17 mouse cellular contexts compared by ENCODE assay signal in the genomic region with DNA sequence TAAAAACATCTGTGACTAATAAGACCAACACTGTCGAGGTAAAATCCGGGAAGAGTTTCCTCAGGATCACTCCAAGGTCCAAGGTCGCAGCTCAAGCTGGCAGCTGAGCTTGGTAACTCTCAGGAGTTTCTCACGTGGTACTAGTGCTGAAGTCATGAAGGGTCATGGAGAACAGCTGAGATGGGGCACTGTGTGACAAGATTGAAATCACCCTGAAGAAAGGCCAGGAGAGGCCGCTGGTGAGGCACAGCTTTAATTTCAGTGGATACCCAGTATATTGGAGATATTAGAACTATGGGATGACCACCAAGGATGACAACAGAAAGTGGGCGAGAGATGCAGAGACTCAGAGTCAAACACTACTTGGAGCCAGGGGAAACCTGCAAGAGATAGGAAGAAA. TPM values are rescaled to one million over a fixed set of nuclear protein-coding genes. Genes with fewer than 3 reads are reported as not detected.
DNase-seq lines count a peak whose midpoint lies in the region; ATAC-seq and TF ChIP-seq lines count a peak whose summit lies in the region.
"Had no signal": no experiment of that assay in that cellular context is flagged by ENCODE, and none has a peak within 500 bp of the region (broad histone marks: within the 10 kb centered on the region; RNA-seq: fewer than 3 reads in every experiment).

No protein-coding gene starts in this region.

- DNase-seq in adrenal gland, adult (ENCODE audit: inconsistent age in 2 of 2, low spot score in 1 of 2): peak; percentile 71 to 87
- DNase-seq in adrenal gland, adult 18-20 months (ENCODE audit: low spot score in 2 of 2): no peak
- no peak for DNase-seq in layer of hippocampus, adult 2 months (ENCODE audit: low spot score in 2 of 2)
- DNase-seq in layer of hippocampus, postnatal 10 days (ENCODE audit: low spot score in 2 of 2): no peak
- peak; percentile 48 for DNase-seq in embryo, embryonic 10.5 days (ENCODE audit: low spot score)
- DNase-seq in lung, postnatal 25 days (ENCODE audit: low spot score): peak; percentile 8
- no peak for DNase-seq in heart, postnatal 25 days (ENCODE audit: low spot score)
- DNase-seq: cerebellum, adult 11-12 months; gastrocnemius, postnatal 25 days; heart, postnatal 10 days; spleen, adult 18-20 months; thymus, adult 18-20 months had no signal

- intact Hi-C loops in heart, postnatal 25 days (cut with DNase I): no loop called here

- H3K4me3 ChIP-seq in layer of hippocampus, adult 2 months: no peak overlapping the region
- no peak overlapping the region for H3K4me3 ChIP-seq in forebrain, embryonic 12.5 days (replicated peaks)
- H3K4me3 ChIP-seq: embryonic facial prominence, embryonic 12.5 days; limb, embryonic 15.5 days; midbrain, embryonic 10.5 days had no signal

- no peaks in the 10 kb centered on the region for H3K4me1 ChIP-seq in forebrain, embryonic 12.5 days
- H3K4me1 ChIP-seq: embryonic facial prominence, embryonic 12.5 days; limb, embryonic 15.5 days; midbrain, embryonic 10.5 days had no signal

- H3K9me3 ChIP-seq in forebrain, embryonic 12.5 days: no peaks in the 10 kb centered on the region
- H3K9me3 ChIP-seq: embryonic facial prominence, embryonic 12.5 days; limb, embryonic 15.5 days; midbrain, embryonic 10.5 days had no signal

- ATAC-seq in forebrain, embryonic 12.5 days (ENCODE audit: low FRiP score): no peak

- H3K27ac ChIP-seq in layer of hippocampus, adult 2 months: no peak overlapping the region
- no peak overlapping the region for H3K27ac ChIP-seq in forebrain, embryonic 12.5 days
- H3K27ac ChIP-seq: embryonic facial prominence, embryonic 12.5 days; limb, embryonic 15.5 days; midbrain, embryonic 10.5 days had no signal

- WGBS in forebrain, embryonic 12.5 days: 63% methylated on average over 6 of the region's 6 CpGs

- peak; percentile 42 for TF ChIP-seq CTCF in layer of hippocampus, adult 2 months (conservative IDR thresholded peaks at IDR 0.05)

- H3K36me3 ChIP-seq in forebrain, embryonic 12.5 days (replicated peaks): no peaks in the 10 kb centered on the region
- H3K36me3 ChIP-seq: embryonic facial prominence, embryonic 12.5 days; limb, embryonic 15.5 days; midbrain, embryonic 10.5 days had no signal

- H3K4me2 ChIP-seq in forebrain, embryonic 12.5 days: no peak overlapping the region
- H3K4me2 ChIP-seq: embryonic facial prominence, embryonic 12.5 days; limb, embryonic 15.5 days had no signal

- no peak overlapping the region for H3K9ac ChIP-seq in forebrain, embryonic 12.5 days
- H3K9ac ChIP-seq: embryonic facial prominence, embryonic 12.5 days; limb, embryonic 15.5 days had no signal

- H3K27me3 ChIP-seq in forebrain, embryonic 12.5 days: no peaks in the 10 kb centered on the region
- H3K27me3 ChIP-seq: embryonic facial prominence, embryonic 12.5 days; limb, embryonic 15.5 days had no signal

RNA-seq across cellular contexts. Expression of a gene that starts 7.4 kb away (rescaled TPM):
- total RNA-seq in adrenal gland, adult 18-20 months (2021): under 1 TPM in 1 of 2 experiments, not detected in 1; 0.10 TPM
- total RNA-seq in layer of hippocampus, adult 2 months (2021): 1 to 10 TPM; 1.5 to 2.0 TPM
- total RNA-seq in layer of hippocampus, postnatal 10 days (2021): 1 to 10 TPM; 3.1 to 3.5 TPM
- 0.14 and 0.17 TPM in 2 replicates for polyA plus RNA-seq in forebrain, embryonic 12.5 days (2016; fragmentation: Nextera tagmentation; extraction: Ambion mirVana)
- not detected for total RNA-seq in heart, postnatal 25 days (2021)
- total RNA-seq: gastrocnemius, postnatal 25 days; heart, postnatal 10 days had no signal
- polyA plus RNA-seq: embryonic facial prominence, embryonic 12.5 days; limb, embryonic 15.5 days; midbrain, embryonic 10.5 days had no signal

RNA-seq across cellular contexts. Expression of a gene that starts 32.0 kb away (rescaled TPM):
- total RNA-seq in adrenal gland, adult 18-20 months (2021): not detected
- total RNA-seq in layer of hippocampus, adult 2 months (2021): 100 to 1,000 TPM; 114 to 116 TPM
- total RNA-seq in layer of hippocampus, postnatal 10 days (2021): 100 to 1,000 TPM; 138 to 141 TPM
- 15.5 and 16.3 TPM in 2 replicates for polyA plus RNA-seq in forebrain, embryonic 12.5 days (2016; fragmentation: Nextera tagmentation; extraction: Ambion mirVana)
- total RNA-seq in heart, postnatal 25 days (2021): not detected
- total RNA-seq: heart, postnatal 10 days had no signal

RNA-seq across cellular contexts. Expression of a gene that starts 35.9 kb away (rescaled TPM):
- not detected for total RNA-seq in adrenal gland, adult 18-20 months (2021)
- total RNA-seq in layer of hippocampus, adult 2 months (2021): not detected
- not detected for total RNA-seq in layer of hippocampus, postnatal 10 days (2021)
- polyA plus RNA-seq in forebrain, embryonic 12.5 days (2016; fragmentation: Nextera tagmentation; extraction: Ambion mirVana): not detected in 2 replicates
- 10 to 100 TPM; 76.7 to 85.6 TPM for total RNA-seq in heart, postnatal 25 days (2021)
- total RNA-seq: gastrocnemius, postnatal 25 days had no signal
- polyA plus RNA-seq: forebrain, embryonic 11.5 days; midbrain, embryonic 10.5 days had no signal

Comparison
In these comparisons a context has a peak if more than half of its experiments do, and no peak if none do; other contexts are left out.
1. DNase-seq: peak in adrenal gland, adult (2 of 2), embryo, embryonic 10.5 days (single experiment) and lung, postnatal 25 days (single experiment); none in adrenal gland, adult 18-20 months (0 of 2), layer of hippocampus, adult 2 months (0 of 2), layer of hippocampus, postnatal 10 days (0 of 2) and heart, postnatal 25 days (single experiment).
2. RNA of a gene that starts 32.0 kb away (total RNA-seq): 138 to 141 TPM in layer of hippocampus, postnatal 10 days and 114 to 116 TPM in layer of hippocampus, adult 2 months; not detected in adrenal gland, adult 18-20 months and not detected in heart, postnatal 25 days; every median in the first group is over 100 times any median in the second.
3. RNA of a gene that starts 35.9 kb away (total RNA-seq): 76.7 to 85.6 TPM in heart, postnatal 25 days; not detected in layer of hippocampus, adult 2 months, not detected in layer of hippocampus, postnatal 10 days and not detected in adrenal gland, adult 18-20 months; every median in the first group is over 10 times any median in the second.